8 mouse cellular contexts compared by ENCODE assay signal in the genomic region with DNA sequence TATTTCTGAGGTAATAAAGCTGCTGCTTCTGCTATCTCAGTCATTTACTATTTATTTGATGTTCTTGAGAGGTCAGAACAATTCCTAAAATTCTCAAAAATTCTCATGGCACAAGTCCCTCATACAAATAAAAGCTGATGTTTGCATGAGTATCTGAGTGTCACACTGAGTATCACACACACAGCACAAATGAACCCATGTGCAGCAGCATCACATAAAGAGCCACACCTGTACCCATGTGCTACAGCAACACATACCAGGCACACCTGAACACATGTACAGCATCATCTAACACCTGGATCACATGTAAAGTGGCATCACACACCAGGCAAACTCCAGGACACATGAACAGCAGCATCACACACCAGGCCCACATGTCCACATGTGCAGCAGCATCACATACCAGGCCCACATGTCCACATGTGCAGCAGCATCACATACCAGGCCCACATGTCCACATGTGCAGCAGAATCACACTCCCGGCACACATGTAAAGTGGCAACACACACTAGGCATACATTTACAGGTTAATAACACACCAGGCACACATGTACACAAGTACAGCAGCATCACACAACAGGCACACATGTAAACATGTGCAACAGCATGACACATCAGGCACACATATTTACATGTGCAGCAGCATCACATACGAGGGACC.
DNase-seq lines count a peak whose midpoint lies in the region; ATAC-seq and TF ChIP-seq lines count a peak whose summit lies in the region.

No protein-coding gene starts in this region.

- 0 out of 2 replicates have a peak, but pooled peaks have one; percentile 24 for ATAC-seq in erythroblast, adult 5-6 weeks (replicated peaks; ENCODE audit: low FRiP score, poor library complexity, severe bottlenecking)
- ATAC-seq in limb, embryonic 13.5 days (ENCODE audit: low FRiP score, low read depth): no peak

- H3K79me2 ChIP-seq in heart, adult 2 months (replicated peaks; ENCODE audit: control insufficient read depth, insufficient read depth, low read length): no peaks in the 10 kb centered on the region

- no peaks in the 10 kb centered on the region for H3K36me3 ChIP-seq in heart, adult 2 months (ENCODE audit: control insufficient read depth, insufficient read depth, low read length)
- H3K36me3 ChIP-seq in E14TG2a.4 (ENCODE audit: insufficient read depth, low read length): no peaks in the 10 kb centered on the region
- H3K36me3 ChIP-seq in limb, embryonic 13.5 days: no peaks in the 10 kb centered on the region
- no peaks in the 10 kb centered on the region for H3K36me3 ChIP-seq in small intestine, adult 2 months (ENCODE audit: control insufficient read depth, insufficient read depth, low read length)

- WGBS in heart, adult 2 months: 12% methylated on average over 2 of the region's 2 CpGs
- WGBS in limb, embryonic 13.5 days: 27% methylated on average over 2 of the region's 2 CpGs
- 18% methylated on average over 2 of the region's 2 CpGs for WGBS in small intestine, adult 2 months

- H3K4me1 ChIP-seq in heart, adult 2 months (ENCODE audit: control insufficient read depth, insufficient read depth, low read length): peaks cover 4% of the 10 kb centered on the region
- no peaks in the 10 kb centered on the region for H3K4me1 ChIP-seq in E14TG2a.4 (replicated peaks; ENCODE audit: low read depth, low read length)
- H3K4me1 ChIP-seq in limb, embryonic 13.5 days: peaks cover 9% of the 10 kb centered on the region; the same call in 1 of the 2 replicates
- H3K4me1 ChIP-seq in small intestine, adult 2 months (ENCODE audit: control insufficient read depth, insufficient read depth, insufficient read length, low read length): peaks cover 10% of the 10 kb centered on the region; the same call in 1 of the 2 replicates

- TF ChIP-seq POLR2A in heart, adult 2 months (IDR thresholded peaks at IDR 0.05; ENCODE audit: insufficient read depth, low read depth, low read length): no peak
- TF ChIP-seq POLR2A in small intestine, adult 2 months (IDR thresholded peaks at IDR 0.05; ENCODE audit: low read depth, low read length): no peak

- TF ChIP-seq EP300 in heart, adult 2 months (IDR thresholded peaks at IDR 0.05; ENCODE audit: insufficient read depth, low read depth, low read length): no peak

- H3K9me3 ChIP-seq in E14TG2a.4 (ENCODE audit: low read length): peaks cover 54% of the 10 kb centered on the region
- no peaks in the 10 kb centered on the region for H3K9me3 ChIP-seq in limb, embryonic 13.5 days

- intact Hi-C loops in heart, adult 2 months (cut with DNase I): loop anchor here (5.0 to 10.0 kb wide), 4 partner anchors 106 to 302 kb away; a partner anchor contains a TSS

- no peaks in the 10 kb centered on the region for H3K27me3 ChIP-seq in heart, adult 2 months (ENCODE audit: control insufficient read depth, insufficient read depth, low read length)
- no peaks in the 10 kb centered on the region for H3K27me3 ChIP-seq in E14TG2a.4 (ENCODE audit: insufficient read depth, low read length)
- no peaks in the 10 kb centered on the region for H3K27me3 ChIP-seq in limb, embryonic 13.5 days
- no peaks in the 10 kb centered on the region for H3K27me3 ChIP-seq in small intestine, adult 2 months (ENCODE audit: control insufficient read depth, insufficient read depth, low read length)

- no peak for TF ChIP-seq CTCF in heart, adult 2 months (IDR thresholded peaks at IDR 0.05)
- no peak for TF ChIP-seq CTCF in E14TG2a.4 (conservative IDR thresholded peaks at IDR 0.05; ENCODE audit: low read length)
- TF ChIP-seq CTCF in small intestine, adult 2 months (IDR thresholded peaks at IDR 0.05; ENCODE audit: extremely low read depth, insufficient read length, insufficient replicate concordance, low read depth, low read length): no peak

- H3K9ac ChIP-seq in heart, adult 2 months (ENCODE audit: low read depth, low read length): peak overlapping the region; percentile 75
- peak overlapping the region; percentile 80 for H3K9ac ChIP-seq in limb, embryonic 13.5 days

- peak overlapping the region; percentile 85 for H3K4me2 ChIP-seq in limb, embryonic 13.5 days (replicated peaks)

- no peak for DNase-seq in heart, adult 2 months
- DNase-seq in heart, adult 18-20 months: no peak
- DNase-seq in right cerebral cortex, postnatal 4 days: no peak
- DNase-seq in cerebellum, postnatal 4 days (ENCODE audit: low spot score in 2 of 2): no peak

- peak overlapping the region; percentile 89 for H3K27ac ChIP-seq in heart, adult 2 months
- peak overlapping the region; percentile 88 for H3K27ac ChIP-seq in limb, embryonic 13.5 days
- peak overlapping the region; percentile 87 for H3K27ac ChIP-seq in small intestine, adult 2 months (ENCODE audit: insufficient read depth, low read depth, low read length)

- H3K4me3 ChIP-seq in heart, adult 2 months: peak overlapping the region; percentile 73
- peak overlapping the region; percentile 72 for H3K4me3 ChIP-seq in E14TG2a.4 (replicated peaks; ENCODE audit: low read length)
- H3K4me3 ChIP-seq in limb, embryonic 13.5 days: peak overlapping the region; percentile 73
- peak overlapping the region; percentile 75 for H3K4me3 ChIP-seq in small intestine, adult 2 months (ENCODE audit: low read depth, low read length)
